Mouse (Mus musculus) forebrain, embryonic 15.5 days (tissue): ENCODE measurements around the gene Syt11. TPM values are rescaled to one million over a fixed set of nuclear protein-coding genes. Genes with fewer than 3 reads are reported as not detected.

ENCODE experiments used
- ATAC-seq: fragments of 200-750 bp; cut with Nextera tagmentation; replicated peaks from 2 replicates; pipeline ENCODE4 v1.8.0; 2017; ENCODE audit warnings: mild to moderate bottlenecking, moderate TSS enrichment, moderate library complexity
- H3K27ac ChIP-seq: fragments of 300-500 bp; sonication (generic); replicated peaks from 2 replicates; pipeline ENCODE4 v1.5.1; 2015; ENCODE audit warnings: mild to moderate bottlenecking, inconsistent platforms
- H3K27me3 ChIP-seq: fragments of 300-500 bp; sonication (generic); 2 replicates; pipeline ENCODE4 v1.6.1; 2015; ENCODE audit warnings: inconsistent platforms
- H3K36me3 ChIP-seq: fragments of 300-500 bp; sonication (generic); 2 replicates; pipeline ENCODE4 v1.6.1; 2015; ENCODE audit warnings: mild to moderate bottlenecking, inconsistent platforms
- H3K4me1 ChIP-seq: fragments of 300-500 bp; sonication (generic); 2 replicates; pipeline ENCODE4 v1.6.1; 2015; ENCODE audit warnings: inconsistent platforms
- H3K4me2 ChIP-seq: fragments of 300-500 bp; sonication (generic); replicated peaks from 2 replicates; pipeline ENCODE4 v1.6.1; 2015; ENCODE audit warnings: mild to moderate bottlenecking, inconsistent platforms
- H3K4me3 ChIP-seq: fragments of 300-500 bp; sonication (generic); 2 replicates; pipeline ENCODE4 v1.5.1; 2015; ENCODE audit warnings: mild to moderate bottlenecking, inconsistent platforms
- H3K9ac ChIP-seq: fragments of 300-500 bp; sonication (generic); replicated peaks from 2 replicates; pipeline ENCODE4 v1.6.1; 2015; ENCODE audit warnings: mild to moderate bottlenecking, inconsistent platforms
- H3K9me3 ChIP-seq: fragments of 300-500 bp; sonication (generic); 2 replicates; pipeline ENCODE4 v1.6.1; 2016; ENCODE audit warnings: inconsistent platforms
- WGBS: fragments of 180-500 bp; shearing (Covaris S2); methylation state at CpG from one replicate; pipeline ENCODE4 v1.1.7; 2015; ENCODE audit warnings: mixed read lengths; 5-methylcytosine and 5-hydroxymethylcytosine counted together
- polyA plus RNA-seq: library from polyadenylated mRNA; unstranded; fragments of >200 nt; fragmentation: Nextera tagmentation; extraction: Ambion mirVana; gene quantifications from 2 replicates; pipeline ENCODE4 v1.2.1, GENCODE M21; 2015

Syt11 gene
- polyA plus RNA-seq, 1 experiment from 2014 or later: 236 TPM

GRCm38 (mm10) chr3:88761619-88762018 lies 13.3 kb downstream of the Syt11 start:
- H3K27ac ChIP-seq: no peak overlapping the region
- no peak for ATAC-seq
- H3K9ac ChIP-seq: no peak overlapping the region
- H3K4me1 ChIP-seq: peaks cover 45% of the 10 kb centered on the region
- H3K4me2 ChIP-seq: no peak overlapping the region
- H3K36me3 ChIP-seq: peaks cover 42% of the 10 kb centered on the region
- H3K4me3 ChIP-seq: no peak overlapping the region
- H3K9me3 ChIP-seq: no peaks in the 10 kb centered on the region
- H3K27me3 ChIP-seq: no peaks in the 10 kb centered on the region
- WGBS: 94% methylated on average over 19 of the region's 19 CpGs

GRCm38 (mm10) chr3:88758045-88758500 lies 16.9 kb downstream of the Syt11 start:
- under 1% methylated on average over 5 of the region's 5 CpGs for WGBS
- Histone ChIP-seq H3K4me1 (peaks cover 63% of the 10 kb centered on the region), H3K9ac (no peak overlapping the region; the same call in none of the 2 replicates), H3K4me3 (no peak overlapping the region), H3K36me3 (peaks cover 42% of the 10 kb centered on the region), H3K4me2 (peak overlapping the region; percentile 17), H3K27me3 (no peaks in the 10 kb centered on the region), H3K9me3 (no peaks in the 10 kb centered on the region), H3K27ac (peak overlapping the region; percentile 84)
- peak; percentile 89 for ATAC-seq

- 9% methylated on average over 4 of the region's 4 CpGs for WGBS
- Histone ChIP-seq H3K4me3 (no peak overlapping the region), H3K4me2 (peak overlapping the region; percentile 19; the same call in 1 of the 2 replicates), H3K4me1 (peaks cover 54% of the 10 kb centered on the region), H3K9ac (no peak overlapping the region), H3K36me3 (peaks cover 46% of the 10 kb centered on the region), H3K27me3 (no peaks in the 10 kb centered on the region), H3K27ac (peak overlapping the region; percentile 84), H3K9me3 (no peaks in the 10 kb centered on the region)
- ATAC-seq: peak; percentile 55
These were observed 18.7 kb downstream of the Syt11 start for GRCm38 (mm10) chr3:88756276-88756675.

GRCm38 (mm10) chr3:88755541-88755940 lies 19.4 kb downstream of the Syt11 start:
- Histone ChIP-seq H3K27me3 (no peaks in the 10 kb centered on the region), H3K4me3 (no peak overlapping the region), H3K36me3 (peaks cover 46% of the 10 kb centered on the region), H3K9ac (no peak overlapping the region), H3K27ac (no peak overlapping the region), H3K4me1 (peaks cover 54% of the 10 kb centered on the region), H3K4me2 (no peak overlapping the region), H3K9me3 (no peaks in the 10 kb centered on the region)
- 78% methylated on average over 3 of the region's 3 CpGs for WGBS
- no peak for ATAC-seq

DNA sequence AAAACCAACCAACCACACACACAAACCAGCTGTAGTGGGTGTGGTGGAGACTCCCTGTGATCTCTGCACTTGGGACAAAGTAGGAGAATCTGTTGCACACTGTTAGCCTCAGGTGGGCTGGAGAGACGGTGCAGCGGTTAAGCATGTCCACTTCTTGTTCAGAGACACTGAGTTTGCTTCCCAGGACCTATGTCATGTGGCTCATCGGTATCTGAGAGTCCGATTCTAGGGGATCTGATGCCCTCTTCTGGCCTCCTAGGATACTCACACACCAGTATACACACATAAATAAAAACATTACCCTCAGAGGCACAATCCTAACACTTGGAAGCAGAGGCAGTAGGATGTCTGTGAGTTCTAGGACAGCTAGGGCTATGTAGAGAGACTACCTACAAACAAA lies 20.7 kb downstream of the Syt11 start:
- Histone ChIP-seq H3K9me3 (no peaks in the 10 kb centered on the region), H3K4me3 (no peak overlapping the region), H3K9ac (no peak overlapping the region), H3K36me3 (peaks cover 45% of the 10 kb centered on the region), H3K4me2 (no peak overlapping the region), H3K4me1 (peaks cover 48% of the 10 kb centered on the region), H3K27ac (no peak overlapping the region), H3K27me3 (no peaks in the 10 kb centered on the region)
- no peak for ATAC-seq
- WGBS: 79% methylated on average over 4 of the region's 4 CpGs

- no peak overlapping the region for H3K27ac ChIP-seq
- 82% methylated on average over 4 of the region's 4 CpGs for WGBS
- H3K9me3 ChIP-seq: peaks cover 11% of the 10 kb centered on the region; the same call in 1 of the 2 replicates
- ATAC-seq: no peak
- H3K4me2 ChIP-seq: no peak overlapping the region
- no peaks in the 10 kb centered on the region for H3K4me1 ChIP-seq
- H3K4me3 ChIP-seq: no peak overlapping the region
- no peaks in the 10 kb centered on the region for H3K27me3 ChIP-seq
- peaks cover 81% of the 10 kb centered on the region for H3K36me3 ChIP-seq
- H3K9ac ChIP-seq: no peak overlapping the region
These were observed 28.1 kb downstream of the Syt11 start for GRCm38 (mm10) chr3:88746871-88747231.

- H3K36me3 ChIP-seq: peaks cover 78% of the 10 kb centered on the region
- ATAC-seq: no peak
- H3K27me3 ChIP-seq: no peaks in the 10 kb centered on the region
- no peak overlapping the region for H3K27ac ChIP-seq
- H3K9me3 ChIP-seq: peaks cover 11% of the 10 kb centered on the region; the same call in 1 of the 2 replicates
- WGBS: 93% methylated on average over 15 of the region's 15 CpGs
- H3K4me2 ChIP-seq: no peak overlapping the region
- H3K4me1 ChIP-seq: no peaks in the 10 kb centered on the region
- no peak overlapping the region for H3K9ac ChIP-seq
- no peak overlapping the region for H3K4me3 ChIP-seq
These were observed 28.7 kb downstream of the Syt11 start for GRCm38 (mm10) chr3:88746139-88746870.

DNA sequence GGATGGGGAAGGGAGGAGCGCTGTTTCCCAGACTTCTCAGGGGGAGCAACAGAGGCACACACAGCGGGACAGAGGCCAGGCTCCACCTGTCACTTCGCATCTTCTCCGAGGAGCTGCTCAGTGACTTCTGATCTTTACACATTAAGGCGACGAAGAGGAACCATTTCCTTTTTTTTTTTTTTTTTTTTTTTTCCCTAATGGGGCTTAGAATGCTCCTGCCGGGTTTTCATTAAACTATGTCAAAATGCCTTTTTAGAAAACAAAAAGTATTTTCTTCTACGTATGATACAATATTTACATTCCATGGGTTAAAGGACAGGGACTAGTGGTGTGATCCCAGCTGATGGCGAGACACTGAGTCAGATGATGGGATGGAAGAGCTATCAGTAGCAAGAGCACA lies 29.4 kb downstream of the Syt11 start:
- no peak for ATAC-seq
- no peak overlapping the region for H3K27ac ChIP-seq
- H3K27me3 ChIP-seq: no peaks in the 10 kb centered on the region
- H3K36me3 ChIP-seq: peaks cover 74% of the 10 kb centered on the region
- H3K4me1 ChIP-seq: no peaks in the 10 kb centered on the region
- no peak overlapping the region for H3K4me3 ChIP-seq
- peaks cover 11% of the 10 kb centered on the region; the same call in 1 of the 2 replicates for H3K9me3 ChIP-seq
- no peak overlapping the region for H3K4me2 ChIP-seq
- H3K9ac ChIP-seq: no peak overlapping the region
- 97% methylated on average over 9 of the region's 9 CpGs for WGBS

DNA sequence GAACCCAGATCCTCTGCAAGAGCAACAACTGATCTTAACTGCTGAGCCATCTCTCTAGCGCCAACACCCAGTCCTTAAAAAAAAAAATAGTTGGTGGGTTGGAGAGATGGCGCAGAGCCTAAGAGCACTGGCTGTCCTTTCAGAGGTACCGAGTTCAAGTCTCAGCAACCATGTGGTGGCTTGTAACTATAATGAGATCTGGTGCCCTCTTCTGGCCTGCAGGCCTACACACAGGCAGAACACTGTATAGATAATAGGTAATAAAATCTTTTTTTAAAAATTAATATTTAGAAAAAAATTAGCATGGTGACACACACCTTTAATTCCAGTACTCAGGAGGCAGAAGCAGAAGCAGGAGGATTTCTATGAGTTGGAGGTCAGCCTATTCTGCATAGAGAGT lies 34.8 kb downstream of the Syt11 start:
- no peak for ATAC-seq
- no peaks in the 10 kb centered on the region for H3K9me3 ChIP-seq
- peaks cover 42% of the 10 kb centered on the region for H3K36me3 ChIP-seq
- no peak overlapping the region for H3K4me2 ChIP-seq
- H3K9ac ChIP-seq: no peak overlapping the region
- no peak overlapping the region for H3K4me3 ChIP-seq
- 96% methylated on average over 3 of the region's 3 CpGs for WGBS
- H3K27ac ChIP-seq: no peak overlapping the region
- H3K27me3 ChIP-seq: no peaks in the 10 kb centered on the region
- H3K4me1 ChIP-seq: no peaks in the 10 kb centered on the region

DNA sequence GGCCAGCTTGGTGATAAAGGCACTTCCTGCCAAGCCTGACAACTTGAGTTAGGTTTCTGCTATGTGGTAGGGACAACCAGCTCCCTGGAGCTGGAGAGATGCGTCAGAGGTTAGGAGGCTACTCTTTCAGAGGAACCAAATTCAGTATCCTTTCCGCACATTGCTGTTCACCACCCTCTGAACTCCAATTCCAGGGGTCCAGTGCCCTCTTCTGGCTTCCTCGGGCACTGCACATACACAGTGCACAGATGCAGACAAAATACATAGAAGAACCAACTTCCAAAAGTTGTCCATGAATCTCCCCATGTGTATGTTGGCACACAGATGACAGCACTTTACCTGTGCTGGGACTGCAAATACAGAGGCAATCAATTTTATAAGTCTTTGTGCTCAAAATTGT lies 36.3 kb downstream of the Syt11 start:
- H3K9me3 ChIP-seq: no peaks in the 10 kb centered on the region
- no peak for ATAC-seq
- H3K27ac ChIP-seq: no peak overlapping the region
- no peak overlapping the region for H3K9ac ChIP-seq
- H3K36me3 ChIP-seq: peaks cover 32% of the 10 kb centered on the region
- H3K27me3 ChIP-seq: no peaks in the 10 kb centered on the region
- 62% methylated on average over 3 of the region's 3 CpGs for WGBS
- no peak overlapping the region for H3K4me2 ChIP-seq
- no peaks in the 10 kb centered on the region for H3K4me1 ChIP-seq
- H3K4me3 ChIP-seq: no peak overlapping the region

DNA sequence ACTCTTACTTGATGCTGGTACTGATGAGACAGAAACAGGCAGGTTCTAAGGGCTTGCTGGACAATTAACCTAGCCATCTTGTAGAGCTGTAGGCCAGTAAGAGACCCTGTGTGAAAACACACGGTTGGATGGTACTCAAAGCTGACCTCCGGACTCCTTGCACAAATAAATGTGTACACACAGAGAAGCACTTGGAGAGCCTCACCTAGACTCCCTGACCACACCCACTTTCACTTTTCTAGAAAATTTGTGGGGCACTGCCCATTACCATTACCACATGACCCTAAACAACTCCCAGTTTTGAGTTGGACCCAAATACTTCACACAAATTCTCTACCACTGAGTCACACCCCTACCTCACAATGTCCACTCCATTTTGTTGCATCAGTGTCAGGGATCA lies 38.4 kb downstream of the Syt11 start:
- ATAC-seq: no peak
- Histone ChIP-seq H3K36me3 (peaks cover 30% of the 10 kb centered on the region), H3K27ac (no peak overlapping the region), H3K4me2 (no peak overlapping the region), H3K4me3 (no peak overlapping the region), H3K27me3 (no peaks in the 10 kb centered on the region), H3K9ac (no peak overlapping the region), H3K9me3 (no peaks in the 10 kb centered on the region), H3K4me1 (no peaks in the 10 kb centered on the region)
- WGBS: 92% methylated on average over 2 of the region's 2 CpGs

GRCm38 (mm10) chr3:88719098-88719497 lies 55.9 kb downstream of the Syt11 start:
- 79% methylated on average over 2 of the region's 2 CpGs for WGBS
- H3K4me2 ChIP-seq: no peak overlapping the region

GRCm38 (mm10) chr3:88717831-88718230 lies 57.1 kb downstream of the Syt11 start:
- Histone ChIP-seq H3K4me3 (peak overlapping the region; percentile 84; the same call in 1 of the 2 replicates), H3K9ac (no peak overlapping the region; the same call in 1 of the 2 replicates), H3K4me1 (peaks cover 17% of the 10 kb centered on the region), H3K27me3 (no peaks in the 10 kb centered on the region), H3K27ac (no peak overlapping the region), H3K36me3 (peaks cover 27% of the 10 kb centered on the region), H3K9me3 (no peaks in the 10 kb centered on the region), H3K4me2 (peak overlapping the region; percentile 88)
- WGBS: 71% methylated on average over 1 of the region's 1 CpGs
- no peak for ATAC-seq

More at GRCm38 (mm10) chr3:88719098-88719497, 55.9 kb downstream of the Syt11 start:
- H3K27ac ChIP-seq: no peak overlapping the region
- ATAC-seq: no peak
- peaks cover 19% of the 10 kb centered on the region for H3K36me3 ChIP-seq
- no peak overlapping the region for H3K4me3 ChIP-seq
- no peak overlapping the region for H3K9ac ChIP-seq
- no peaks in the 10 kb centered on the region for H3K27me3 ChIP-seq
- no peaks in the 10 kb centered on the region for H3K9me3 ChIP-seq
- H3K4me1 ChIP-seq: peaks cover 17% of the 10 kb centered on the region
